Mouse (Mus musculus) liver, embryonic 13.5 days (tissue): Measurements from ENCODE around the gene Spata6. TPM values are rescaled to one million over a fixed set of nuclear protein-coding genes. Genes with fewer than 3 reads are reported as not detected.

ENCODE experiments used
- ATAC-seq: fragments of 200-750 bp; cut with Nextera tagmentation; 2 replicates; pipeline ENCODE4 v1.8.0; 2017; ENCODE audit warnings: low read depth, mild to moderate bottlenecking, moderate number of reproducible peaks, moderate library complexity
- DNase-seq: peaks from one replicate; pipeline ENCODE4 v3.0.0; 2022
- H3K27ac ChIP-seq: fragments of 300-500 bp; sonication (generic); 2 replicates; pipeline ENCODE4 v1.5.1; 2015; ENCODE audit warnings: moderate library complexity, mild to moderate bottlenecking, inconsistent platforms
- H3K27me3 ChIP-seq: fragments of 300-500 bp; sonication (generic); 2 replicates; pipeline ENCODE4 v1.6.1; 2015; ENCODE audit warnings: mild to moderate bottlenecking, inconsistent platforms
- H3K36me3 ChIP-seq: fragments of 300-500 bp; sonication (generic); 2 replicates; pipeline ENCODE4 v1.6.1; 2015; ENCODE audit warnings: mild to moderate bottlenecking, inconsistent platforms
- H3K4me1 ChIP-seq: fragments of 300-500 bp; sonication (generic); replicated peaks from 2 replicates; pipeline ENCODE4 v1.6.1; 2015; ENCODE audit warnings: inconsistent platforms
- H3K4me2 ChIP-seq: fragments of 300-500 bp; sonication (generic); 2 replicates; pipeline ENCODE4 v1.6.1; 2015; ENCODE audit warnings: inconsistent platforms, mild to moderate bottlenecking, moderate library complexity
- H3K4me3 ChIP-seq: fragments of 300-500 bp; sonication (generic); replicated peaks from 2 replicates; pipeline ENCODE4 v1.5.1; 2015; ENCODE audit warnings: mild to moderate bottlenecking, inconsistent platforms
- H3K9ac ChIP-seq: fragments of 300-500 bp; sonication (generic); 2 replicates; pipeline ENCODE4 v1.6.1; 2015; ENCODE audit warnings: mild to moderate bottlenecking, inconsistent platforms
- H3K9me3 ChIP-seq: fragments of 300-500 bp; sonication (generic); replicated peaks from 2 replicates; pipeline ENCODE4 v1.6.1; 2016; ENCODE audit warnings: inconsistent platforms
- WGBS: fragments of 180-500 bp; shearing (Covaris S2); methylation state at CpG from one replicate; pipeline ENCODE4 v1.1.7; 2015; ENCODE audit not compliant: insufficient replicate concordance; 5-methylcytosine and 5-hydroxymethylcytosine counted together
- polyA plus RNA-seq: library from polyadenylated mRNA; unstranded; fragments of >200 nt; fragmentation: Nextera tagmentation; extraction: Ambion mirVana; gene quantifications from 2 replicates; pipeline ENCODE4 v1.2.1, GENCODE M21; 2015

Spata6 gene
- polyA plus RNA-seq, 1 experiment from 2014 or later: 3.3 TPM

GRCm38 (mm10) chr4:111852626-111853025 is 132.8 kb downstream of the Spata6 start:
- no peaks in the 10 kb centered on the region for H3K4me1 ChIP-seq
- no peaks in the 10 kb centered on the region for H3K9me3 ChIP-seq
- ATAC-seq (no peak), DNase-seq (no peak)
- H3K9ac ChIP-seq: no peak overlapping the region
- no peak overlapping the region for H3K4me2 ChIP-seq
- H3K4me3 ChIP-seq: no peak overlapping the region
- no peaks in the 10 kb centered on the region for H3K36me3 ChIP-seq
- H3K27ac ChIP-seq: no peak overlapping the region
- H3K27me3 ChIP-seq: no peaks in the 10 kb centered on the region

DNA sequence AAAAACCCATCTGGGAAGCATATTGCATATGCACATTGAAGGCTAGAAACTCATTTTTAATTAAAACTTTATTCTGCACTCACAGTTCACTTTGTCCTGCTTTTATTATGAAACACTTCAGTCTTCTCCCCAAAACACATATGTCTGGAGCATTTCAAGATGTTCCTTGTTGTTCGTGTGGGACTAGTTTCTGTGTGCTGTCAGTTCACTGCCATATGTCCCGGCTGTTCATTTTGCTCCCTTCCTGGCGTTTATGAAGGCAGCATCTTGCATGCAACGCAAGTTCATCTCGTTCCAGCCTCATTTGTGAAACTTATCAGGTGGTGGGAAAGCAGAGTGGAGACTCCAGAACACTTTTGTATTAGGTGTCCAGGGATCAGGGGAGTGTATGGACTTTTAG is 146.9 kb downstream of the Spata6 start:
- Histone ChIP-seq H3K27ac (no peak overlapping the region), H3K4me1 (no peaks in the 10 kb centered on the region), H3K4me2 (no peak overlapping the region), H3K27me3 (no peaks in the 10 kb centered on the region), H3K9me3 (no peaks in the 10 kb centered on the region), H3K36me3 (no peaks in the 10 kb centered on the region), H3K4me3 (no peak overlapping the region), H3K9ac (no peak overlapping the region)
- WGBS: 55% methylated on average over 5 of the region's 5 CpGs
- no peak for ATAC-seq
- no peak for DNase-seq

DNA sequence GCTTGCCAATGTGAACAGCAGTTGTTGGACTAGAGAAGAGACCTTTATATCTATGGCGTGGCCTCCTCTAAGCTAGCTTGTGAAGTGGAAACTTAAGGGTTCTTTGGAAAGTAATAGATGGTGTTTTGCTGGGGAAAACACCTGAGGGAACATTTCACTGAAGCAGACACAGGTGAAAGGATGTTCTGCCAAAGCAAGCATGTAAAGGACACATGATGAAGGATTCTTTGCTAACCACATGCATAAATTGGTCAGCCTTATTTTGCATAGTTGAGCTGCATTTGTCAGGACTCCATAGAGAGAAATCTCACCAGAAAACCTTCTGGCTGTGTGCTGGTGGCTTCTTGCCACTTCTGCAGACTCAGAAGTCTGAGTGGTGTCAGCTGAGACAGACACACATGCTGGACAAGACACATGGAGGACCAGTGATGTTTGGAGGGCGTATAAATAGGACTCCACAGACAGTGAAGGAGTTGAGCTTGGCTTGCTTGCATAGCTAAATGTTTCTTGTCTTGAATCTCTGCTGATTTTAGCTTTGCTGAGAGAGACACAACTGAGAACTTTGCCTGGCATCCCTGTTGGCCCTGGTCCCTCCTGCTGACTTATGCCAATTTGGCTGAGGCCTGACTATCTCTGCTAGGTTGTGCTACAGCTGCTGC is 148.1 kb downstream of the Spata6 start:
- no peak overlapping the region for H3K27ac ChIP-seq
- 53% methylated on average over 2 of the region's 2 CpGs for WGBS
- H3K4me3 ChIP-seq: no peak overlapping the region
- H3K4me1 ChIP-seq: no peaks in the 10 kb centered on the region
- H3K36me3 ChIP-seq: no peaks in the 10 kb centered on the region
- H3K27me3 ChIP-seq: no peaks in the 10 kb centered on the region
- no peak for DNase-seq
- no peak for ATAC-seq
- H3K9ac ChIP-seq: no peak overlapping the region
- H3K4me2 ChIP-seq: no peak overlapping the region
- no peaks in the 10 kb centered on the region for H3K9me3 ChIP-seq

Other genes starting within 250 kb of the Spata6 start
- not detected in 2 replicates for gene Slc5a9, start 182.9 kb downstream of the Spata6 start, polyA plus RNA-seq
- not detected in 2 replicates for gene Skint8, start 199.4 kb downstream of the Spata6 start, polyA plus RNA-seq